Mouse (Mus musculus) thymus, postnatal 36 days (tissue): ENCODE data around the gene Slc38a4.

ENCODE experiments used
- DNase-seq, 2 experiments: peaks; one replicate each; pipeline ENCODE4 v3.0.0; 2022; ENCODE audit warnings: mixed read lengths in 2 of 2

The Slc38a4 gene

DNA sequence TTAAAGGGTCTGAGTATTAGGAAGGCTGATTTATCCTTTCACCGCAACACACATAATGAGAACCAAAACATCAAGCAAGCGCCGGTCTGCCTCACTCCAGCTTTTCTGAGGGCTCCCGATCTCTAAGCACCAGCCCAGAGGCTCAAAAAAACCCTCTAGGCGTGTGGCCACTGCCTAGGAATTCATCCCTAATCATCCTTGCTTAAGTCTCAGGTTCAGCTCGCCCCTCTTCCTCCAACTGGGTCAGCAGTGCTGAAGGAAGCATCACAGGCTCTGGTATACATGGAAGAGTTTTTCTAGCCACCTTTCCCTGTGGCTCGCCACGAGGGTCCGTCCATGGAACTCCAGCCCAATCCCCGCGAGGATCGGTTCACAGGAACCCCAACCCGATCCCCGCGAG, 1.6 kb downstream of the Slc38a4 start:
- DNase-seq: no peak

- no peak for DNase-seq
Measured at GRCm38 (mm10) chr15:97050436-97050835, 5.3 kb downstream of the Slc38a4 start.

GRCm38 (mm10) chr15:97050011-97050410, 5.7 kb downstream of the Slc38a4 start:
- no peak for DNase-seq

DNA sequence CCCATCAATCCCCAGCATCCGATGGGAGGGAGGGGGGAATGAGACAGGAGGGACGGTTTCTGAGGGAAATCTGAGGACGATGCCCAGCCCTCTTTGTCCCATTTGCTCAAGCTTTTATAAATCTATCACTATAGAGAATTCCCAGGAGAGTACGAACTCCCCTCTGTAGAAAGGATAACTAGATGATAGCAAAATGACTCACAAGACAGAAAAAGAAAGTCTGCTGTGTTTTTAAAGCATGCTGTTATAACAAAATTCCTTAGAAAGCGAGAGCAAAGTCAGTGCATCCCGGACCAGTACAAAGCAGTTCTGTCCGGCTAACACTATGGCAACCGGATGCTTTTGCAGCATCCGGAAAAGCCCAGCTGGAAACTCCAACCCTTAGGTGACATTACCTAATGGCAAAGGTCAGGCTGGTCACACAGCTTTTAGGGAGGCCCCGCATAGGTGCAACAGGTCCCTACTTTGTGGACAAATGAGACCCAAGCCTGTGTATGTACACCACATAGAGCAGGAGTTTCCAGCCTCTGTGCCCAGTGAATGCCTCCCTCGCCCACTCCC, 6.4 kb downstream of the Slc38a4 start:
- DNase-seq: no peak

- no peak for DNase-seq
Measured at GRCm38 (mm10) chr15:97048267-97048666, 7.5 kb downstream of the Slc38a4 start.

- DNase-seq: no peak
Measured at GRCm38 (mm10) chr15:97043921-97044320, 11.8 kb downstream of the Slc38a4 start.

GRCm38 (mm10) chr15:97042001-97042491, 13.7 kb downstream of the Slc38a4 start:
- DNase-seq: no peak

- no peak for DNase-seq
Measured at GRCm38 (mm10) chr15:97041182-97041581, 14.6 kb downstream of the Slc38a4 start.

DNA sequence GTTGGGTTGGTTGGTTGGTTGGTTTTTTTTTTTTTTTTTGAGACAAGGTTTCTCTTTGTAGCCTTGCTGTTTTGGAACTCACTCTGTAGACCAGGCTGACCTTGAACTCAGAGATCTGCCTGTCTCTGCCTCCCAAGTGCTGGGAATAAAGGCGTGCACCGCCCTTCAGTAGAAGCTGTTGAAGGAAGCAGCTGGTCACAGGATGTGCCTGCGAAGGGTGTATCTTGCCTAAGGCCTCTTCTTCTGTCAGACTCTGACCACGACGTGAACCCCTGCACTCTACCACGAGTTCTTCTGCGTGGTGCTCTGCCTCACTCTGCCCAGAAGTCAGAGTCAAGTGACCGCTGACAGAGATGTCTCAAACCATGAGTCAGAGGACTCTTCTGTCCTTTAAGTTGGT, 18.0 kb downstream of the Slc38a4 start:
- no peak for DNase-seq

DNA sequence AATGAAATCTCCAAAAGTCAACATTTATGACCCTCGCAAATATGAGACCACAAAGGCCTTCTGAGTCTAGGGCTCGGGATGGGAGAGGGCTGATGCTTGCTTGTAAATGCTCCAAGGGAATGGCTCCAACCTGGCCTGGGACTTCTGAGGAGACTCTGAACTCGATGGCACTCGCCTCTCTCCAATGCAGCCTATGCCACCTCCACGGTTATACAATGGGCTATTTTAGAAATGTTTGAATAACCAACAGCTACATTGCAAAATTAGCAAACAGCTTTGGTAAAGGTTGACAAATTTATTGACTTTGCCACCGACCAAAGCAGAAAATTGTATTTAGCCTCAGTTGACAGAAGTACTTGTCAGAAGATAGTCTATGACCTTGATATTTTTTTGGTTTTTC, 19.9 kb downstream of the Slc38a4 start:
- no peak for DNase-seq

GRCm38 (mm10) chr15:97033485-97033991, 22.2 kb downstream of the Slc38a4 start:
- no peak for DNase-seq

DNA sequence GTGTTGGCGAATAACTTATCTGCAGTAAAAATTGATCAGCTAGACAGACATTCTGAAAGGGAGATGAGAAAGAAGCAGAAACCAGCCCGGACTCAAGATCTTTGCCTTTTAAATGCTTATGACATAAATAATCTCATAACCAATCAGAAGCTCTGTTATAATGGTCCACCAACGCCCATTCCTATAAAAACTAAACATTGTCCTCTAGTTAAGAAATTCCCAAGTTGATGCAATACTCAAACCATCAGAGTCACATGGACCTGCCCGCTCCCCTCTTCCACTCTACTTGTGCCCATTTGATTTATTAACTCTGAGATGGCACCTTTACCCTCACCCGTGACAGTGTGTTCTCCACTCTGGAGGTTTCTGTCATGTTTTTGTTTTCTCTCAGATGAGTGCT, 23.9 kb downstream of the Slc38a4 start:
- DNase-seq: no peak

DNA sequence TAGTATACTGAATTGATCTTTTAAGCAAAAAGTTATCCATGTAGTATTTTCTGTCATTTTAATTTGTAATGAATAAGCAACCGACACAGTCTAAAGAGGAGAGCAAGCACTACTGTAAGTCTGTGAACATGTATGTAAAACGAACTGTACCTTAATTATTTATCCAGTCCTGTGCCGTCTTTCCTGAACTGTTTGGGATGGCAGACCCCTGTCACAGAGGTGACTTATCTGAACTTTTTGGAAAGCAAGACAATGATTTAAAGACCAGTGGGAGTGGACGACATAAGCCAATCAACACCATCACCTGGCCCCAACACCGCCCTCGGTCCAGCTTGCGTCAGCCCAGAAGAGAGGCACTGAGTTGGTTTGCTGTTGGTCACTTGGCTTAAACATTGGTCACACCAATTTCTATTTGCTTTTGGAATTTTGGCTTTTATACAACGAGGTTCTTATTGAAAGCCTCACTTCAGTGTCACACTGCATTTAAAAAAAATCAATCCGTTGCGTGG, 24.7 kb downstream of the Slc38a4 start:
- no peak for DNase-seq

- DNase-seq: no peak
Measured at GRCm38 (mm10) chr15:97030136-97030535, 25.6 kb downstream of the Slc38a4 start.

- DNase-seq: no peak
Measured at GRCm38 (mm10) chr15:97029064-97029791, 26.5 kb downstream of the Slc38a4 start.

GRCm38 (mm10) chr15:97028651-97029050, 27.1 kb downstream of the Slc38a4 start:
- no peak for DNase-seq

DNA sequence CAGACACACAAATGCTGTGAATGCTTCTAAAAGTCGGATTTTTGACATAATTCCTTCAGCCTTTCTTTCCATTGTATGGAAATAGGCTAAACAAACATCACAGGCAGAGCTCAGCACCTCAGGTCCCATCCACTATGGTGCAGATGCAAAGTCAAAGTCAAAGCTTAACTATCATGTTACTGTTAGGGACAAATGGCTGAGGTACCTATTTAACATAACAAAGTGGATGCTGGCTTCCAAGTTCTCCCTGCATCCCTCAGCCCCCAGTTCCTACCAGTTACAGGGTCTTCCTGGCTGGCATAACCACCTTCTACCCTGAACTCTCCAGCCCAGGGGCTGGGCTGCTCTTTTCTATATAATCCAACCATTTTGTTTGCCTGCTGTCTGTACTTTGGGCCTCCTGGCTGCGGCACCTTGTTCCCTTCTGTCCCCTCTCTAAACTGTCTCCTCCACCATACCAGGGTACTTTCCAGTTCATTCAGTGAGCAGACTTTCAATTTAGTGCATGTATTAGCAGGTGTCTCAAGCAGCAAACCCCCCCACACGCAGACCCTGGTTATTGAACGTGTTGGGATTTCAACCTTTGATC, 27.6 kb downstream of the Slc38a4 start:
- DNase-seq: no peak

- DNase-seq: no peak
Measured at GRCm38 (mm10) chr15:97026670-97027069, 29.1 kb downstream of the Slc38a4 start.

- DNase-seq: no peak
Measured at GRCm38 (mm10) chr15:97022764-97023163, 33.0 kb downstream of the Slc38a4 start.

DNA sequence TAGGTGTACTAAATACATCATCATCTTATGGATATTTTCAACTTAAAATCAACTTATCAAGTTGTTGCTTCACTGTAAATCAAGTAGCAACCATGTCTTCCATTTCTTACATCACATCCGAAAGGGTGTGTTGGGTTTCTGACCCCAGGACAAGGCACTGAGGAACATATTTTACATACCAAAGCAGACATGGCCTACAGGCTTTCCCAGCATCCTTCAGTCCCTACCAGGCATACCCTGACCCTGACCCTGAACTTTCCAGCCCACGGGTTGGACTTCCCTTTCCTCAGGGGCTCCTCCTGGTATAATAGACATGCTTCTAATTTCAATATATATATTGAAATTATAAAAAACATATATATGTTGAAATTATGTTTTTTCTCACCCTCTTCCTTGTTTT, 33.5 kb downstream of the Slc38a4 start:
- no peak for DNase-seq

GRCm38 (mm10) chr15:97020221-97020620, 35.5 kb downstream of the Slc38a4 start:
- DNase-seq: no peak

GRCm38 (mm10) chr15:97019323-97019722, 36.4 kb downstream of the Slc38a4 start:
- no peak for DNase-seq

- no peak for DNase-seq
Measured at GRCm38 (mm10) chr15:97017195-97017594, 38.6 kb downstream of the Slc38a4 start.
